Mouse (Mus musculus) MEL (cell line): ENCODE measurements around the gene Khnyn.

ENCODE experiments used
- CTCF ChIP-seq, 3 experiments: IDR thresholded peaks in 2 of 3; conservative IDR thresholded peaks in 1 of 3; 2 replicates each; pipeline ENCODE4 v1.5.1; 2011 to 2012; ENCODE audit warnings: low read length in 3 of 3, low read depth in 2 of 3, mild to moderate bottlenecking in 2 of 3, improper control_type of control experiment in 1 of 3, inconsistent platforms in 1 of 3, mixed read lengths in 1 of 3, moderate library complexity in 1 of 3; ENCODE audit not compliant: control insufficient read depth in 1 of 3, insufficient read depth in 1 of 3, poor library complexity in 1 of 3, severe bottlenecking in 1 of 3
- E2F4 ChIP-seq: IDR thresholded peaks from 2 replicates; pipeline ENCODE4 v1.6.1; 2011; ENCODE audit warnings: low read depth, low read length, improper control_type of control experiment, borderline replicate concordance
- EP300 ChIP-seq, 2 experiments: IDR thresholded peaks; 2 replicates each; pipeline ENCODE4 v1.6.1; 2011; ENCODE audit warnings: improper control_type of control experiment in 2 of 2, low read length in 2 of 2, low read depth in 1 of 2, mild to moderate bottlenecking in 1 of 2
- GABPA ChIP-seq: IDR thresholded peaks from 2 replicates; pipeline ENCODE4 v1.6.1; 2012; ENCODE audit warnings: low read depth, mild to moderate bottlenecking, inconsistent platforms, low read length, improper control_type of control experiment, moderate library complexity
- GATA1 ChIP-seq: IDR thresholded peaks from 2 replicates; pipeline ENCODE4 v1.6.1; 2011; ENCODE audit warnings: low read depth, low read length, improper control_type of control experiment
- KAT2A ChIP-seq: conservative IDR thresholded peaks from 2 replicates; pipeline ENCODE4 v1.6.1; 2012; ENCODE audit warnings: low read depth, low read length, improper control_type of control experiment, inconsistent platforms
- MXI1 ChIP-seq: IDR thresholded peaks from 2 replicates; pipeline ENCODE4 v1.6.1; 2011; ENCODE audit warnings: mild to moderate bottlenecking, low read depth, low read length, improper control_type of control experiment
- POLR2A ChIP-seq, 2 experiments: IDR thresholded peaks; 2 replicates each; pipeline ENCODE4 v1.6.1; 2011 to 2012; ENCODE audit warnings: low read length in 2 of 2, mild to moderate bottlenecking in 2 of 2, control low read depth in 1 of 2, improper control_type of control experiment in 1 of 2, low read depth in 1 of 2, moderate library complexity in 1 of 2; ENCODE audit not compliant: control insufficient read depth in 1 of 2, insufficient read depth in 1 of 2, poor library complexity in 1 of 2
- POLR2AphosphoS2 ChIP-seq: IDR thresholded peaks from 2 replicates; pipeline ENCODE4 v1.6.1; 2011; ENCODE audit warnings: low read length, improper control_type of control experiment
- POLR2AphosphoS5 ChIP-seq: IDR thresholded peaks from 2 replicates; pipeline ENCODE4 v1.6.1; 2012; ENCODE audit warnings: low read depth, borderline replicate concordance, mild to moderate bottlenecking, inconsistent platforms, low read length, moderate library complexity, mixed read lengths
- SIN3A ChIP-seq: IDR thresholded peaks from 2 replicates; pipeline ENCODE4 v1.6.1; 2012; ENCODE audit warnings: low read length, improper control_type of control experiment, inconsistent platforms
- TAL1 ChIP-seq: IDR thresholded peaks from 2 replicates; pipeline ENCODE4 v1.6.1; 2012; ENCODE audit warnings: mild to moderate bottlenecking, inconsistent platforms, low read length, moderate library complexity, mixed read lengths

DNA sequence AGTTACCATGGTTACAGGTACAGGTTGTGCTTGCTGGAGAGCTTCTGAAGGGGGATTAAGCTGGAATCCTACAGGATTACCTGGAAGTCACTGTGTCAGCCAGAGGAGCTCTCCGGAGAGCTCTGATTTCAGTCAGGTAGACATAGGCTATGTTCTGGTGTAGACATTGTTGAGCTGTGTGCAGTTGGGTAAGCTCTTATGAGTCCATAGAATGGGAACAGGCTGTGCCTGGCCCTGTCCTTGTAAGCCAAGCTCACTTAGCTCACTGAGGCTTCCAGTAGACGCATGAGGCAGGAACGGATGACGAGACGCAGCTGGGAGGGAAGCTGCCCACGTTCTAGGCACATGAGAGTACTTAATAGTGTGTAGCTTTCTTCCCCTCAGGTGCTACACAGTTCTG lies 22.6 kb upstream of the Khnyn start:
- TF ChIP-seq KAT2A, result no peak
- TF ChIP-seq POLR2AphosphoS2, result no peak
- no peak for TF ChIP-seq SIN3A
- no peak for TF ChIP-seq EP300 (IDR thresholded peaks at IDR 0.05; ENCODE audit: low read depth in 1 of 2, low read length in 2 of 2)
- TF ChIP-seq CTCF (IDR thresholded peaks at IDR 0.05 in 2 of 3, conservative IDR thresholded peaks at IDR 0.05 in 1 of 3; ENCODE audit: control insufficient read depth in 1 of 3, insufficient read depth in 1 of 3, low read depth in 2 of 3, low read length in 3 of 3, poor library complexity in 1 of 3, severe bottlenecking in 1 of 3), result no peak
- TF ChIP-seq GATA1, result no peak
- no peak for TF ChIP-seq POLR2A (IDR thresholded peaks at IDR 0.05; ENCODE audit: control insufficient read depth in 1 of 2, insufficient read depth in 1 of 2, low read depth in 1 of 2, low read length in 2 of 2, poor library complexity in 1 of 2)
- TF ChIP-seq TAL1, result no peak
- TF ChIP-seq POLR2AphosphoS5, result no peak
- no peak for TF ChIP-seq E2F4
- no peak for TF ChIP-seq MXI1
- TF ChIP-seq GABPA, result no peak
